Mouse (Mus musculus): ENCODE results near the gene Gad1.

The Gad1 gene

DNA sequence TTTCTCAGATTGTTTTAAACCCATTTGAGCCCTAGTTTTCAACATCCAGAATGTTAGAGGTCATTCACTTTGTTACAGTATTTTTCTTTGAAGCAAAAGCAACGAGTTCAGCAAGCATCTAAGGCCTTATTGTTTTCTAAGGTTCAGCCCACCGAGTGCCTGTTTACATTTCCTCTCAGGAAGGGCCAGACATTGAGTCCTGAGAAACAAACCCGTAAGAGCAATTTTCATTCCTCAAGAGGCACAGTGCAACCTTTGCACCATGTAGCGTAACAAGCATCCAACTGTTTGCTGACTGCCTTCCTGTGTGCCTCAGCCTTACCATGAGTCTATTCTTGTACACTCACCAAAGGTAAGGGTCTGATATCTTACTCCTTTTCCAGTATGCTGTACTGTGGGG is at the start of gene Gad1:
Gad1 (plus strand) TSS at position 301 of the 400 bp plus-strand sequence.
- DNase-seq (ENCODE audit: low spot score in 2 of 2), result no peak

DNA sequence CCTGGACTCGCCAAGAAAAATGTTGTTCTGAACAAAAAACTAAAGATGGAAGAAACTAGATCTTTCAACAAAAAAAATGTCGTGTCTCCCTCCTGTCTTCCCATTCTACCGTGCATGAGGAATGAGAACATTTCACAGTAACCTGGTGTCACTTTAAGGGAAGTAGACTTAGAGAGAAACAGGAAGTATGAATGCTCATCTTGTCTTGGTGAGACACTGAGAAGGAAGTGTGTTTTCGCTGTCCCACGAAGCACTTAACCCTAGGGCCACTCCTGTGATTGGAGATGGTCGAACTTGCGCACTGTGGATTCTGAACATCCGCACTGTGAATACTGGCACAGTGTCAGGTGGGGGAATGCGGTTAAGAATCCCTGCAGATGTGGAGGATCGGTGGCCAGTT is 49.4 kb upstream of the Gad1 start:
- DNase-seq (ENCODE audit: low spot score in 2 of 2), result no peak

DNA sequence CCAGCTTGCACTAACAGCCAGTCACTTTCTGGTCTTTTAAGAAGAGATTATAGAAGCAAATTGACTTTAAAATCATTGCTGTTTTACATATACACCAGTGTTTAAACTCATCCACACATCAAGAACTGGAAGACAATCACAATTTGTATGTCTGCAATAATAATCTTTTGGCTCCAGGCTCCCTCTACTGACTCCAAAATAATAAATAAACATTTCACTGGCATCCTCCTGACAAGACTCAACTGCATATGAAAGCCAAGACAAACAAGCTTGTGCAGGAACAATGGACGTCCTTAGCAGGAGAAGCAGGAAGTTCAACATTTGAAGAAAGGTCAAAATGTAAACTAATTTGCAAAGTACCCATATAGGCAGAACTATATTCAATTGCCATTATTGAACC is 47.6 kb upstream of the Gad1 start:
- no peak for DNase-seq (ENCODE audit: low spot score in 2 of 2)

DNA sequence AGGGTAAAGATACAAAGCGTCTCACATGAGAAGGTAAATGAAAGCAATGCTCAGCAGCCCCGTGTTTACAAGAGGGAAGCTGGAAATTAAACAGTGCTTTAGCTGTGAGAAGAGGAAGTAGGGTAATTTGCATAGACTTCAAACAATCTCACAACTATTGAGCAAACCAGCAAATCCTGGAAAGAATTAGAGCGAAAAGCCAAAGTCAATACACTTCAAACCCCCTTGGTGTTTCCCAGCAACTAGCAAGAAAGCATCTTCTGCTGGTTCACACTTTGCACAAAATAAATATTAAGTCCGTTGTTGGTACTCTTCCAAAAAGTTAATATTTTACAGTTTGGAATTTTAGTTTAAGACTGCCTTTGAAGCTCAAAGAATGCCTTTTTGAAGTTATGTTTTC is 47.0 kb upstream of the Gad1 start:
- DNase-seq (ENCODE audit: low spot score in 2 of 2), result no peak

DNA sequence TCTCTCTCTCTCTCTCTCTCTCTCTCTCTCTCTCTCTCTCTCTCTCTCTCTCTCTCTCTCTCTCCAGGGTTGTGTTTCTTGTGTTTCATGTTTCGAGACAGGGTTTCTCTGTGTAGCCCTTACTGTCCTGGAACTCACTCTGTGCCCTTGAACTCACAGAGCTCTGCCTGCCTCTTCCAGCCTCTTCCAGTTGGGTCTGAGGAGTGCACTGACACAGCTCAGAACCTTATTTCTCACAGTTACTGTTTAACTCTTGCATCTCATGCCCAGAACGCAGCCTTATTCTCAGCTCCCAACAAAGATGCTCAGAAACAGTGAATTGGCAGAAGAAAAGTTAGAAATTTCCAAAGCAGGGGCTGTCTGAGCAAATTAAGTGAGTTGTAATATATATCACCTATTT is 46.5 kb upstream of the Gad1 start:
- no peak for DNase-seq (ENCODE audit: low spot score in 2 of 2)

DNA sequence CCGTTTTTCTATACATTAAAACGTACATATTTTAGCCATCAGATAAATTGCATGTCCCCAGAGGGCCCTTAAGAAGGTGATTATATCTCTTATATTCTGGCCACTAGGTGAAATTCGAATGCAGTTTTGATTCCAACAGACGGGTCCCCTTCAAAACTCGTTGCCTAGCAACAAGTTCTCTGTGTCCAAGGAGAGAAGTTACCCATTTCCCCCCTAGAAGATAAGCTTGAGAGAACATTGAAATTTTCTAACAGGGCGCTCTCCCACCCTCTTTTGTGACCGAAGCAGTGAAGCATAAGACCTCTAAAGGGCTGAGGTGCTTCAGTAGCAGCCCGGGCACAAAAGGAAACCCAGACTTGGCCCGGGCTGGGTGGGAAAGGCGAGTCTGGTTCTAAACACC is 44.4 kb upstream of the Gad1 start, which contains the start of gene Erich2:
Erich2 (plus strand) TSS at position 324 of the 400 bp plus-strand sequence.
- no peak for DNase-seq (ENCODE audit: low spot score in 2 of 2)

DNA sequence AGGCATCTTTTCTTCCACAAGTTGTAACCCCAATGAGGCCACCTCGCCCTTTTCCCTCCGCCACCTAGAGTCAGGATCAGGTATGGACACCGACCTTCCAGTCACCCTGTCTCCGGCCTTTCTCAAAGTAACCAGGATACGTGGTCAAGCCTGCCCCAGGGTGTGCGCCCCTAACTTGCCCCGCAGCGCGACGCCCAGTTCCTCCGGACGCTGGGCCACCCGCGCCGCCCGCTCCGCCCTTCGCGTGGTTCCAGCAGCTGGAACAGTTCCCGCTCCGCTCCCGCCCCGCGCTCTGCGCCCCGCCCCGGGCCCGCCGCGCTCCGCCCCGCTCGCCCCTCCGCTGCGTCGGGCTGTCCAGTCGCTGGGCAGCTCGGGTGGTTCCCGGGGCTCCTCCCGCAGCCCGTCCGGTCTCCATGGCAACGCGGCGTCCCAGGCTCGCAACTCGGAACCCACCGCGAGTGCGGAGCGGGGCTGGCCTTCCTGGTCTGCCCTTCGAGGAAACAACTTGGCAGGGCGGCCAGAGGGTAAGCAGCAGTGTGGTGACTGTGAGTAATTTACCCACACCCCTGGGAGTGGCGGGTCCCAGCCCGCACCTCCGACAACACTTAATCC is 43.7 kb upstream of the Gad1 start:
- DNase-seq (ENCODE audit: low spot score in 2 of 2), result peak; percentile 7 to 44

DNA sequence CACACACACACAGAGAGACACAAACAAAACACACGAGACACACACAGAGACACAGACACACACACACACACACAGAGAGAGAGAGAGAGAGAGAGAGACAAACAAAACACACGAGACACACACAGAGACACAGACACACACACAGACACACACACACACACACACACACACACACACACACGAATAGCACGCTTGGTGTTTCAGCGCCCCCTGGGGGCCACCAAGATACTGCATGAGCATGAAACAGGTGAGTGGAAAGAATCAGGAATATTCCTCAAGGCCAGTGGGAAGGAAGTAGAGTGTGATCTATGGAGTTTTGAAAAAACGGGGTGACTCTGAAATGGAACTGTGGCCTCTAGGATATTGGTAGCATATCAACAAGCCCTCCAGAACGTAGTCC is 14.6 kb upstream of the Gad1 start:
- DNase-seq (ENCODE audit: low spot score in 2 of 2), result peak in 1 of 2 experiments; percentile 59

DNA sequence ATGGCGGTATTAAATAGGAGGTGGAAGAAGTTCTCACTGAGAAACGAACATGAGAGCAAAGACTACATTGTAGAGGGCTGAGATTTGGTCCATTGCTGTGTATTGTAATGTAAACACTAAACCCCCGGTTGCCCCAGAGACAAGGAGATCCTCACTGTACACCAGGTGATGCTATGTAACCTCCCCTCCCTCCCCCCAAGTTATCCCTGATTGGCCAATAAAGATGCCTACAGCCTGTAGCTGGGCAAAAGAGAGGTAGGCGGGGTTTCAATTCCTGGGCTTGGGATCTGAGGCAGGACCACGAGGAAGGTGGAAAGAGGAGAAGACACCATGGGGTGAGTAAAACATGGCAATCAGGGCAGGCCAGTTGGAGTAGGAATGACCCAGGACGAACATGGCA is 2.2 kb upstream of the Gad1 start:
- no peak for DNase-seq (ENCODE audit: low spot score in 2 of 2)

DNA sequence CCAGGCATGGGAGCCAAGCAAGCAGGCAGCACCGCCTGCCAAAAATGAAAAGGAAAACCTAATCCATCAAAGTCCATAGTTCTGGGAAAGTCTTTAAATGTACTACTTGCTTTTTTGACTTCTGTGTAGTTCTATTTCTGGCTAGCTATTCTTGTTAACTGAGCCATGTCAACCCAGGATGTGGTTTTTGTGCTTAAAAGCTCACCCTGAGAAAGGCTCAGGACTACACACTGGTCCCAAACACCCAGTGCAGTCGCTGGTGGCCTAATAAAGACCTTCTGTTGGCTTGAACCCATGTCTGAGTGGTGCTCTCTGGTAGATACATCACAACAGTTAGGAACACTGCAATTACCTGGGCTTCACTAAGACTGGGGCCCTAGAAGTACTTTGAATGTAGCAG is 1.4 kb upstream of the Gad1 start:
- no peak for DNase-seq (ENCODE audit: low spot score in 2 of 2)

DNA sequence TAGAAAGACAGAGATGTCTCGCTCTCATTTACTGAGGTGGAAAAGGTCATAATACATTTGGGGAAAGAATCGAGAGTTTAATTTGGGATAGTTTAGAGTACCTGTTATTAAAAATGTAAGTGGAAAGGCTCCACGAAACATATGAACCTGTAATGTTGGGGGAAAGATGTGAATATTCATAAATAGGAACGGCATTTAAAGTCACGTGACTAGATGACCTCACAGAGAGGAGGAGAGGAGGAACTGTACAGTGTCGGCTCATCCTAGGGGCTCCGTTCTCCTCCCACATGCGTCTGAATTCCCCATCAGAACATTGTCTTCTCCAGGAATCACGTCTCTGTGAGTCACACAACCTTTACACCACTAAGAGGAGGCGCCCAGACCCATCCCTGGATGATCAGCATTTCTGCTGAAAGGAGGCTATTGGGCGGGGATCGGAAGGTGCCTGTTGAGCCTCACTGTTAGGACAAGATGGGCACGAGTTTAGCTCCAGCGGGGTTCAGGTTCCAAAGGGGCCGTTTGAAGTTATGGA is 739 bp upstream of the Gad1 start:
- no peak for DNase-seq (ENCODE audit: low spot score in 2 of 2)

DNA sequence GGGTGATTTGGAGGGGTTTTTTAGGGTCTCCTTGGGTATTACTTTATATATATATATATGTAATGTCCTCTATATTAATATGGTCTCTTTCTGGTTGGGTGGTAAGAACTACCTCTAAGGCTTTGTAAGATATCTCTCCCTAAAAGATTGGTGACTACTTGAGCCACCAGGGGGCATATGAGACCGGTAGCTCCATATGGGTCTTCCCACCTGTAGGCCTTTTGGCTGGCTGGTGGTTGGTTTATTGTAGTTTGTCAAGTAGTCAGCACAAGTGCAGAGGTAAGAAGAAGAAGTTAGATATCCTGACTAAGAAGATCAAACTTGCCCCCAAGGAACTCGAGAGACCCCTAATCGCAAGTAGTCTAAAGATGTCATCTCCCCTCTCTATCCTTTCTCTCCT is 954 bp downstream of the Gad1 start:
- DNase-seq (ENCODE audit: low spot score in 2 of 2), result peak in 1 of 2 experiments; percentile 50

DNA sequence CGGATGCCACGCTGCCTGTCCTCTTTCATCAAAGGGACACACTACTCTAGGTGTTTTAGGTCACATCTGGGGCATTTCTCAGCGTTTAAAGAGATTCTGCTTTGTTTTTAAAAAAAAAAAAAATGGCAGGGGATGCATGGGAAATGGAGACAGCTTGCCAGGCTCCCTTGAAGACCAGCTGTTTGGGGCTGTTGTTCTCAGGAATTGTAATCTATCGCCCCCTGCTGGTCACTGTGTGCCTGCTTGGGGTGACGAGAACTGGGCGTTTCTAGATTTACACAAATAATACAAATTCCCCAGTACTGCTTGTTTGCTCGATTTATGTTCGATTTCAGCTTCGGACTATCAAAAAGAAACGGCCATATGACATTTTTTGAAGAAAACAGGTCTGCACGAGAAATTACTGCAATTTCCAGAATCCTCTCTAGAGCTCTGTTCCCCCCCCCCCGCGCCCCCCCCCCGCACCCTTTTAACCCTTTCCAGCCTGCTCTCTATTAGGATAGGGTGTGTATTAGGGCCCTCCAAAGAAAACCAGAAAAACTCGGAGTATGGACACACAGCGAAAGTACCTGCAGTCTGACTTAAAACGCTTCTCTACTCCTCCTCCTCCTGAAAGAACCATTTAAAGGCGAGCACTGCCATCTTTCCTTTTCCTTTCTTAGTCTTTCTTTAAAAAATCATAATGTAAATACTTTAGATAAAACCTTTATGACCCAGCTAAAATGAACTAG is 5.4 kb downstream of the Gad1 start:
- peak; percentile 34 to 81 for DNase-seq (ENCODE audit: low spot score in 2 of 2)

DNA sequence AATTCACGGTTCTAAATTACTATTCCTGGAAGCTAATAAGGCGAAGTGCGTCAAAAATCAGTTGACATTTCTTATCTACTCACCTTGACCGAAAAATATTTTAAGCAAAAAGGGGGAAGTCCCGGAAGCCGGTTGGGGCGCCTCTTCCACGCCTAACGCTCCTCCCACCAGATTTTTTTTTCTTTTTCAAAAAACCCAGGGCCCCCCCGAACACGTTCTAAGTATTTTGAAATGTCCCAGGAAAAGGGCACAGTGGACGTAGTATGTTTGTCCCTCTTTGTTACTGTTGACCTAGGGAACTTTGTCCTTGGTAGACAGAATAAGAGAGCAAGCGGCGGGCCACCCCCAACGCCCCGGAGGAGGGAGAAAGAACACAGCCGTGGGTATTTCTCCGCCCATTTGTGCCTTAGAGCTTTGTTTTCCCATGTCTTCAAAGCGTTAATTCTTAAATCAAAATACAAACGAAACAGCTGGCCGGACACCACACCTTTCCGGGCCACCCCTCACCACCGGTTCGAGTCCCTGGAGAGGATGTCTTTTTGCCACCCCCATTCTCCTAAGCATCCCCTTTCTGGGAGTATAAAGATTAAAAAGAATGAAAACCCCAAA is 6.1 kb downstream of the Gad1 start:
- peak in 1 of 2 experiments; percentile 47 for DNase-seq (ENCODE audit: low spot score in 2 of 2)

DNA sequence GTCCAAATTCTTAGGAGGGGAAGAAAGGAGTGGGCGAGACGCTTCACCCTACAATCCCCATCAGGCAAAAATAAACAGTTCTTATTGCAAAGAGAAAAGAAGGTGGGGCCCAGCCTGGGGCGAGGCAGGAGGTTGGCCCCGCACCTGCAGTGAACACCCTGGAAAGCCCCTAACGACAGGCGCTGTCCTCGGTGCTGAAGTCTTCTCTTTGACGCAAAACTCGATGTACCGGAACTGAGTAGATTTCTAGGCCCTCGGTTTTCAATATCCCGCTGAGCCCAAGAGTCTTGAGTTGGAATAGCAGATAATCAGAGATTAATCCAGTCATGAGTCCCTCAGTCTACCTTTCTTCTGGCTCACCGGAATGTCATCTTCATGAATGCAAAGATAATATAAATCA is 6.6 kb downstream of the Gad1 start:
- peak; percentile 52 to 90 for DNase-seq (ENCODE audit: low spot score in 2 of 2)

DNA sequence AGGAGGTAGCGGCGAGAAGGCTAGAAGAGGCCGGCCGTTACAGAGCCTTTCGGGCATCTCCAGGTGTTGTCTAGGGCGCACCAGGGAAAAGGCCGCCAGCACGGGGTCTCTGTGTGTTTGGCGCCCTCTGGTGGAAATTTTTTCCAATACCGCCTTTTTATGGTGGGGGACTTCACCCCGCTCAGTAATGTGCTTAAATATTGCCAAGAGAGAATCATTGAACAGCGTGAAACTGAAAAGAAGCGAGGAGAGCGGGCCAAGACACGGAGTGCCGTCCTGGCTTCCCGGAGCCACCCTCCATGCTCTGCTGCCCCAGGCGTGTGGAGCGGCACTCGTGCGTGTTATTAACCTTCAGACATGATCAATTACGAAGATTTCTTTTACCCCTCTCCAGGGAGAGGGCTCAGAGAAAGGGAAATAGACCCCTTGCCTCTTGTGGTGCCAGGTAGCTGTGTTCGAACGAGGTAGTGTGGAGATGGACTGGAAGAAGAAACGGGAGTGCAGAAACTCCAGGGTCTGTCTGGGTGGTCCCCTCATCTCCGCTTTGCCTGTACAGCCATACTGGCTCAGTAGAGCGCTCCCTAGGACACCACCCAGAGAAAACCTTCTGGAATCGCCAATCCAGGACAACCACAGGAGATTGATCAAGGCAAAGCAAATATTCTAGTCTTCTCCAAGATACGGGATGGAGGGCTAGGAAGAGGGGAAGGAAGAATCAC is 8.4 kb downstream of the Gad1 start:
- DNase-seq (ENCODE audit: low spot score in 2 of 2), result peak in 1 of 2 experiments; percentile 57

DNA sequence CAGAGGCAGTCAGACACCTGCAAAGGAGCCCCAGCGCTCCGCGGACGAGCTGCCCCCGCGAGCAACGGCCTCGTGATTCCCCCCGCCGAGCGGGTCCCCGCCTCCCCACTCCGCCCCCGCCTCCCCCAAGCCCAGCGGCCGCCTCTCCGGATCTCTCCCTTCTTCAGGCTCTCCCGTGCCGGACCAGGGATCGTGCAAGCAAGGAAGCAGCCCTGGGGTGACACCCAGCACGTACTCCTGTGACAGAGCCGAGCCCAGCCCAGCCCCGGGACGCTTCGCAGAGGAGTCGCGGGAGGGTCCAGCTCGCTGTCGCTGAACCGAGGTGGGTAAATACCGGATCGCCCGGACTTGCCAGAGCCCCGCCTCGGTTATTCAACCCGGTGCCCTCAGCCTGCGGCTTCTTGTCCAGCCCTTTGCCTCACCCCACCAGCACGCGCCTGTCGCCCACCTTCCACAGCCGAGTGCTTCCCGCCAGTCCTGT is 9.2 kb downstream of the Gad1 start:
- DNase-seq (ENCODE audit: low spot score in 2 of 2), result peak in 1 of 2 experiments; percentile 26

DNA sequence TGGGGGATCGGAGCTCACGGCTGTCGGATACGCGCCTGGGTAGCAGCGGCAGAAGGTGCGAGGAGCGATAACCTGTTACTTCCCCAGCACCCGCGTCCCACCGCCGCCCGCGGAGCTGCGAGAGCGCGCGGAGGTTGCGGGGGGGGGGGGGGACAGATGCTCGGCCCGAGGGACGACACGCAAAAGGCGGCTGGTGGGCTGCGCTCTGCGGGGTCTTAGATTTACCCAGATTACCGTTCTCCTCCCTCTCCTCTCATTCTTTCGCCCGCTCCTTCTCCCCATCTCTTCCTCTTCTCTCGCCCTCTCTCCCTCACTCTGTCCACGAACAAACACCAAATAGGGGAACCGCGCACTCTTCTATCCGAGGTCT is 9.7 kb downstream of the Gad1 start:
- no peak for DNase-seq (ENCODE audit: low spot score in 2 of 2)

DNA sequence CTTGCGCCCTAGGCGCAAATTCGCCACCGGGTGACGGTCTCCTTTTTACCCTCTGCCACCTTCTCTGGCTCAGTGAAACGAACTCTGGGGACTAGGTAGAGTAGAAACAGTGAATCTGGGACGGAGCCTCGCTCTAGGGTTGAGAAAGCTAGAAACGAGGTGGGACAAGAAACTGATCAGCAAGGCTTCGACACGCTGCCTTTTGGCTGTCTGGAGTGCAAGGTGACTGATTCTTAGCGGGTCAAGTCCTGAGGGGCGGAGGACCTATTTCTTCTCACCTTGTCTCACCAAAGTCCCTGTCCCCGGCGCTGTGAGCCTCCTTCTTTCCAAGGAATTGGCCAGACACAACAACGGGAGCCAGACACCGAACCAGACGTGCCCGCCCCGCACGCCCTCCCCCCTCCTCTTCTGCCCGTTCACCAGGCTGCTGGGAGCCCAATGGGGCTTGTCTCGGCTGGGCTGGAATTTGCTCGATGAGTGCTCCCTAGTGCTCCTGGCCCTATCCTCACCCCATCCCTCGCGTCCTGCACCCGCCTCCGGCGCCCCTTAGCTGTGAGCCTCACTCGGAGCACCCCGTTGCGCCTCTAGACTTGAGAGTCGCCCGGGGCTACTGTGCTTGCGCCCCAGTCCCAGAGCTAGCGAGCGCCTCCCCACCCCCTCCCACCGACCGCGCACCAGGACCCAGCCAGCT is 10.3 kb downstream of the Gad1 start:
- DNase-seq (ENCODE audit: low spot score in 2 of 2), result no peak

DNA sequence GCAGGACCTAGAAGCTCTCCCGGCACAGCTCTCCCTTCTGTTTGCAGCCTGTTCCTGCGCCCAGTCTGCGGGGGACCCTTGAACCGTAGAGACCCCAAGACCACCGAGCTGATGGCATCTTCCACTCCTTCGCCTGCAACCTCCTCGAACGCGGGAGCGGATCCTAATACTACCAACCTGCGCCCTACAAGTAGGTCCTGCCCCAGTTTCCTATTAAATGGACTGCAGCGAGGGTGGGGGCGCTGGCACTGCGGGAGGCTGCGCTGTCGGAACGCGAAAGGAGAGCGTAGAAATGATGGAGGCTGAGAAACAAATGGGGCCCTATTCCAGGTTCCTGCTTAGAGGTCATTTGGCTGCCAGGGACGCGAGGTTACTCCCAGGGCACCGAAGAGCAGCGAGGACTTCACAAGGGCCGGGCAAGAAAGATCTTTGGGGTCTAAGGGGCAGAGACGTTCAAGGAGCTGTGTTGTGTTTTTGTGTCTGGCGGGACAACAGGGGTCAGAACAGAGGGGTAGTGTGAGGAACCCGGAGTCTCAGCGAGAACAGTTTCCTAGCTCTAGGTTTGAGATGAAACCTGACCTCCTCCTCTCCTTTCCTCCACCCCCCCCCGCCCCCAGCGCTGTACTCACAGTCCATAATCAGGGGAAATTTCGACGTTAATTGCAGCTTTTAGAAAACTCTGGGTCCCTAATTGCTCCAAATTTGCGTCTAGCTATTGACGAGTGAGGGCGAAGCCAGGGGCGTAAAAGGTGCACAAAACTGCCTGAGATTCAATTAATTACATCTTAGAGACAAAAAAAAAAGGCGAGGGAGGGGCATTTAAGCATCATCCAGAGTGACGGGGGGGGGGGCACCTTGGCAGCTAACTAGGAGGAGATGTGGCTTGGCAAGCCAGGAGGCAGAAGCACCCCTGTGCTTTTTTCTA is 11.1 kb downstream of the Gad1 start:
- no peak for DNase-seq (ENCODE audit: low spot score in 2 of 2)
